Mouse (Mus musculus) neural tube, embryonic 15.5 days (tissue): ENCODE data around the gene Apol11a. TPM values are rescaled to one million over a fixed set of nuclear protein-coding genes. Genes with fewer than 3 reads are reported as not detected.

ENCODE experiments used
- polyA plus RNA-seq: library from polyadenylated mRNA; unstranded; fragments of >200 nt; fragmentation: Nextera tagmentation; extraction: Ambion mirVana; gene quantifications from 2 replicates; pipeline ENCODE4 v1.2.1, GENCODE M21; 2015

The Apol11a gene
- polyA plus RNA-seq, 1 experiment from 2014 or later: not detected

Other genes with a start within 250 kb of the Apol11a start
- 103 and 120 TPM in 2 replicates for gene Rbfox2, start 201.3 kb upstream of the Apol11a start, polyA plus RNA-seq
- 0.19 TPM in 1 of 2 replicates, not detected in the other for gene Apol7a, start 109.2 kb upstream of the Apol11a start, polyA plus RNA-seq
- gene Apol9a, start 97.1 kb upstream of the Apol11a start, polyA plus RNA-seq: 0.28 and 0.37 TPM in 2 replicates
- gene Apol7b, start 60.8 kb upstream of the Apol11a start, polyA plus RNA-seq: not detected in 2 replicates
- gene Apol10a, start 31.2 kb upstream of the Apol11a start, polyA plus RNA-seq: not detected in 2 replicates
- gene Apol7c, start 25.0 kb downstream of the Apol11a start, polyA plus RNA-seq: 0.40 TPM in 1 of 2 replicates, not detected in the other
- not detected in 2 replicates for gene 1700025B11Rik, start 53.6 kb downstream of the Apol11a start, polyA plus RNA-seq
- gene Apol10b, start 87.9 kb downstream of the Apol11a start, polyA plus RNA-seq: 0.19 TPM in 1 of 2 replicates, not detected in the other
- not detected in 2 replicates for gene Gm36245, start 91.0 kb downstream of the Apol11a start, polyA plus RNA-seq
- gene Apol11b, start 135.0 kb downstream of the Apol11a start, polyA plus RNA-seq: 0.10 TPM in 1 of 2 replicates, not detected in the other
- 0.65 TPM in 1 of 2 replicates, not detected in the other for gene Apol7e, start 190.6 kb downstream of the Apol11a start, polyA plus RNA-seq
- 0.17 TPM in 1 of 2 replicates, not detected in the other for gene Apol9b, start 220.8 kb downstream of the Apol11a start, polyA plus RNA-seq
- gene Apol8, start 248.7 kb downstream of the Apol11a start, polyA plus RNA-seq: 0.19 and 0.49 TPM in 2 replicates